Mouse (Mus musculus) adrenal gland, adult 2 months (tissue): ENCODE data around the gene Psph. TPM values are rescaled to one million over a fixed set of nuclear protein-coding genes. Genes with fewer than 3 reads are reported as not detected.
"Not testable (repeated sequence)": the region's sequence is repeated elsewhere in the genome, so short reads cannot be mapped to it uniquely, and the experiment has no call there.

ENCODE experiments used
- DNase-seq: peaks from one replicate; pipeline ENCODE4 v3.0.0; 2021
- long read RNA-seq: library from polyadenylated mRNA; stranded (forward); transcript quantifications from one replicate; pipeline ENCODE4 v2.0.0, GENCODE M21; 2021
- polyA plus RNA-seq: library from polyadenylated mRNA; depleted of rRNA; stranded (reverse); fragments of >200 nt; gene quantifications from 2 replicates; pipeline ENCODE4 v1.2.3, GENCODE M21; 2012; rRNA removed
- total RNA-seq, 2 experiments: library from RNA; stranded (reverse); gene quantifications; 2 replicates each; pipeline ENCODE4 v1.2.3; 2021

The Psph gene
- total RNA-seq (10 to 100 TPM; 20.8 to 23.4 TPM), polyA plus RNA-seq (48.7 and 49.3 TPM in 2 replicates)
- long read RNA-seq, transcript Psph-201 (8 exons, 1,733 nt) = major isoform, 9 of 35 reads
- long read RNA-seq, partial matches to known transcripts = 10 of 35 reads
- long read RNA-seq, other reads (novel, unspliced or antisense) = 16 of 35 reads

GRCm38 (mm10) chr5:129786818-129787790 lies at the start of gene Psph:
Gene Psph, minus strand, starts transcription at chr5:129787449.
- peak; percentile 97 for DNase-seq

- not testable (repeated sequence) for DNase-seq
Measured at GRCm38 (mm10) chr5:129790591-129790990, 3.3 kb upstream of the Psph start.

- DNase-seq = no peak
Measured at GRCm38 (mm10) chr5:129787818-129788593, 757 bp upstream of the Psph start.

GRCm38 (mm10) chr5:129786161-129786560 lies 1.1 kb downstream of the Psph start:
- DNase-seq = no peak

- DNase-seq = no peak
Measured at GRCm38 (mm10) chr5:129785235-129785870, 1.9 kb downstream of the Psph start.

- peak; percentile 19 for DNase-seq
Measured at GRCm38 (mm10) chr5:129782211-129782610, 5.0 kb downstream of the Psph start.

GRCm38 (mm10) chr5:129780131-129780530 lies 7.1 kb downstream of the Psph start:
- DNase-seq = no peak

GRCm38 (mm10) chr5:129778996-129779716 lies 8.1 kb downstream of the Psph start:
- peak; percentile 92 for DNase-seq

- DNase-seq = no peak
Measured at GRCm38 (mm10) chr5:129778348-129778995, 8.8 kb downstream of the Psph start.

- no peak for DNase-seq
Measured at GRCm38 (mm10) chr5:129774661-129775060, 12.6 kb downstream of the Psph start.

- DNase-seq = not testable (repeated sequence)
Measured at GRCm38 (mm10) chr5:129773330-129773729, 13.9 kb downstream of the Psph start.

GRCm38 (mm10) chr5:129772433-129772832 lies 14.8 kb downstream of the Psph start:
- DNase-seq = no peak

- no peak for DNase-seq
Measured at GRCm38 (mm10) chr5:129770443-129771355, 16.6 kb downstream of the Psph start.

- no peak for DNase-seq
Measured at GRCm38 (mm10) chr5:129761865-129762540, 25.2 kb downstream of the Psph start.

GRCm38 (mm10) chr5:129759929-129760480 lies 27.2 kb downstream of the Psph start:
- no peak for DNase-seq

GRCm38 (mm10) chr5:129756886-129757285 lies 30.4 kb downstream of the Psph start:
- no peak for DNase-seq

- DNase-seq = no peak
Measured at GRCm38 (mm10) chr5:129744050-129744449, 43.2 kb downstream of the Psph start.

GRCm38 (mm10) chr5:129742903-129743488 lies 44.3 kb downstream of the Psph start:
- no peak for DNase-seq
